Mouse (Mus musculus) cortical plate, adult 2 months (tissue): ENCODE results near the gene Gbgt1.

Source experiments
- CTCF ChIP-seq: fragments of 200-500 bp; IDR thresholded peaks from 2 replicates; pipeline ENCODE4 v1.5.1; 2011; ENCODE audit warnings: mild to moderate bottlenecking, control low read depth, low read length; ENCODE audit not compliant: insufficient read depth; ENCODE audit errors: extremely low read depth
- POLR2A ChIP-seq: fragments of 200-500 bp; IDR thresholded peaks from 2 replicates; pipeline ENCODE4 v1.6.1; 2011; ENCODE audit warnings: mild to moderate bottlenecking, low read length, control low read depth; ENCODE audit not compliant: insufficient read depth; ENCODE audit errors: extremely low read depth

DNA sequence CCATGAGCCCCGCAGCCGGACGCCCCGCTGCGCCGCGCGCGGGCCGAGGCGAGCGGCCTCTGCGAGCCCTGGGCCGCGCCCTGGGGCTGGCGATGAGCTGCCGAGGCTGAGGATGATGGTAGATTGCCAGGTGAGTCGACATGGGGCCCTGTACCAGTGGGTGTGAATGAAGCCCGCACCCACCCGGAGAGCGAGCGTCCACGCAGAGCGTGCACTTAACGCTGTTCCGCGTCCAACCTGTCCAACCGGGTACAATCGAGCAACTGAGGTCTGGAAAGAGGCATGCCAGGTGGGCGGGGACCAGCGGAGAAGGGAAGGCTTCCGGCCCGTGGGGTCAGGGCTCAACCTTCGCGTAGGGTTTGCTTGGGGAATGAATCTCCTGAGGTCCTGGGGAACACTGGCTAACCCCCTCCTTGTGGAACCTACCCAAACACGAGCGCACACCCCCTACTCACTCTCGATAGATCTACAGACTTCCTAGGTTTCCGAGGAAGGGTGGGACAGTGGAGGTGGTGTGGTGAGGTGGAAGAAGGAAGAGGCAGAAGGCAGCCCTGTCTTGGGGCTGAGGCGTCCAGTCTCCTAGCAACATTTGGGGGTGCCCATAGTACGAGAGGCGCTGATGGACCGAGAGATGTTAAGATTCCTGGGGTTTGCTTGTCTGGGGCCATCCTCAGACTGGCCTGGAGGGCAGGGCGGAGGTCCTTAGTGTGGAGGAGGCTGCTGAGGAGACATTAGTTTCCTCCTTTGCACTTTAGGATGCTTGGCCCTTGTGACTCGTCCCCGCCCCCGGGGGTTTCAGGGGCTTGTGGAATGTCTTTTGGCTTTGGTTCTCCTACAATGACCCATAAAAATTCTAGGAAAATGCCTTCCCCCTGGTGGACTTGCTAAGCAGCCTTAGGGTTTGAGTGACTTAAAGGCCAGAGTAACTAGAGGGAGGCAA, 17.0 kb downstream of the Gbgt1 start:
- no peak for TF ChIP-seq CTCF
- TF ChIP-seq POLR2A: no peak
